Mouse (Mus musculus) CD8-positive naive resting alpha-beta T cell, adult 57 days (primary cell): ENCODE results near the gene Lrrc58. TPM values are rescaled to one million over a fixed set of nuclear protein-coding genes. Genes with fewer than 3 reads are reported as not detected.

Experiments used
- total RNA-seq: library from RNA; stranded (reverse); gene quantifications from one replicate; pipeline ENCODE4 v1.2.4, GENCODE M21; 2023

Lrrc58 gene
- 34.0 TPM for total RNA-seq

DNA sequence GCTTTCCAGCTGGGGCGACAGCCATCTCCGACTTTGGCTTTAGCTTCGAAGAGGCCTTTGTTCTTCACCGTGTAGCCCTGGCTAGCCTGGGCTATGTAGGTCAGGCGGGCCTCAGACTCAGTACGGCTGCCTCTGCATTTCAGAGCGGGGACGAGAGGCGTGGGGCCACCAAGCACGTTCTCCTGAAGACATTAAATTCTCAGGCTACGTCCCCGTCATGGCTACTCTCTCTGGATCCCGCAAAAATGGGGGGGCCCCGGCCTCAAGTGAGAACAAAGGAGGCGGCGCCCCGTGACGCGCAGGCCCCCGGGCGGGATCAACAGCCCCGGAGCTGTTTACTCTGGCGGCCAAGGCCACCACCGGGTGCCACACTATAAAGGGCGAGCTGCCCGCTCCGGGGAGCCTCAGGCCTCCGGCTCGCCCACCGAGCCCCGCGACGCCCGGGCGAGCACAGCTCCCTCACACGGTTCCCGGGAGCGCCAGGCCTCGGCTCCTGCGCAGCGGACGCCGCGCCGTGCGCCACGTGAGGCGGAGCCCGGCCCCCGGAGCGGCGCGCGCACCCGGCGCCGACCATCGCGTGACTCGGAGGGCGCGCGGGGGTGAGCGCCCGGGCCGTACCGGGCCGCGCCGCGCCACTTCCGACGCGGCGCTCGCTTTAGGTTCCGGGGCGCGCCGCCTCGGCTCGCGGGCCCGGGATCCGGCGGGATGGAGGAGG is at the start of gene Lrrc58:
Gene Lrrc58 (plus strand): TSS at position 599 of the 715 bp plus-strand sequence.

DNA sequence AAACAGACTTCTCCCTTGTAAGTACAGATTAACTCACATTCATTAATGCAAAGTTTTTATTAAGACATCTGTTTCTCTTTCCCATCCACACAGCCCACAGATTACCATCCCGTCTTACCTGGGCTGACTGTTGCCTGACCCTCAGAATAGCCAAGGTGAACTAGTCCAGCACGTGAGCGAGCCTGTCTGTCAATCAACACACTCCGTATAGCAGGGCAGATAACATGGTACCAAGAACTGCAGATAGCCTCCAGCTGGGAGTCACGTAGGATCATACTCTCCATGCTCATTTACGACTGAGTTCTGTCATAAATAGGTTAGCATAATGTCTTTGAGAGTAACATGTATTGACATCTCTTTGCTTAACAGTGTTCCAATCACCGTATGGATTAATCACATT is 7.2 kb upstream of the Lrrc58 start, which contains the start of gene Gm36028:
Gene Gm36028 (minus strand): TSS at position 118 of the 400 bp plus-strand sequence.

DNA sequence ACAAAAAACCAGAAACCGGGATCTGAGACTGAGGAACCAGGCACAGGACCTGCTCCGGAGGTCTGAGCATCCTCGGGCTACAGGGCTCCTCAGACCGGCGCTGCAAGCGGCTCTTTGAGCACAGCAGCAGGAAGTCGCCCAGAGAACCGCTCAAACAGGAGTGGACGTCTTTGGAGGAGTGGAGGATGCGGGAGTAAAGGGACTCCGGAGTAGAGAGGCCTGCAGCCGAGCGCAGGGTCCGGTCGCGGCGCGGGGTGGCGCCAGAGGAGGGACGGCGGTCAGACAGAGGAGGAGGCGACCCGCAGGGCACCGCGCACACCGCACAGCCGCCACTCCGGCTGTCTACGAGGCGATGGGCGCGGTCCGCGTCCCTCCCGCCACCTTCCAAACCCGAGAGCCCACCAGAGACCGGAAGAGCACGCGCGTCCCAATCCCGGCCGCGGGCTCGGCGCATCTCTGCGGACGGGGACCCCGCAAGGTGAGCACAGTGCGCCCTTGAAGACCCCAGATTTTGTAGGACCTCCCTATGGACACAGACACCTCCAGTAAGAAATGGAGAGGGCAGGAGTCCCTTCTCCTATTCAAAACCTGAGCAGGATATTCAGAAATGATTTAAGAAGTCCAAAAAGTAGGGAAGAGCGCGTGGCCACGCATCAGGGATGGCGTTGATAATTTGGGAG is 48.1 kb downstream of the Lrrc58 start, which contains the start of gene Gpr156:
Gene Gpr156 (plus strand): TSS at position 359 of the 680 bp plus-strand sequence.

Other genes starting within 250 kb of the Lrrc58 start
- gene Ndufb4, start 213.9 kb upstream of the Lrrc58 start, total RNA-seq, result 29.6 TPM
- 0.24 TPM for gene Fstl1, start 91.5 kb upstream of the Lrrc58 start, total RNA-seq
- not detected for gene Gm36028, start 7.2 kb upstream of the Lrrc58 start, total RNA-seq
- gene Gpr156, start 48.1 kb downstream of the Lrrc58 start, total RNA-seq, result 0.28 TPM
- gene Gsk3b, start 220.6 kb downstream of the Lrrc58 start, total RNA-seq, result 76.6 TPM